Mouse (Mus musculus) heart, embryonic 14.5 days (tissue): ENCODE measurements around the gene Zmynd11. TPM values are rescaled to one million over a fixed set of nuclear protein-coding genes. Genes with fewer than 3 reads are reported as not detected.

ENCODE experiments used
- ATAC-seq: fragments of 200-750 bp; cut with Nextera tagmentation; 2 replicates; pipeline ENCODE4 v1.8.0; 2017; ENCODE audit warnings: low read depth, moderate TSS enrichment; ENCODE audit not compliant: insufficient number of reproducible peaks, insufficient read depth, low FRiP score
- H3K27ac ChIP-seq, 2 experiments: fragments of 200-500 bp in 1 of 2; fragments of 300-500 bp in 1 of 2; sonication (generic) in 1 of 2; replicated peaks in 1 of 2; 2 replicates each; pipeline ENCODE4 v1.5.1; 2012 to 2014; ENCODE audit warnings: low read depth in 2 of 2, low read length in 2 of 2, control low read depth in 1 of 2, mild to moderate bottlenecking in 1 of 2, mixed read lengths in 1 of 2; ENCODE audit not compliant: control insufficient read depth in 1 of 2, insufficient read depth in 1 of 2
- H3K27me3 ChIP-seq: fragments of 300-500 bp; sonication (generic); 2 replicates; pipeline ENCODE4 v1.6.1; 2014; ENCODE audit warnings: mild to moderate bottlenecking, low read length, control low read depth; ENCODE audit not compliant: control insufficient read depth, insufficient read depth
- H3K36me3 ChIP-seq: fragments of 300-500 bp; sonication (generic); 2 replicates; pipeline ENCODE4 v1.6.1; 2014; ENCODE audit warnings: mild to moderate bottlenecking, control low read depth, low read length, mixed read lengths; ENCODE audit not compliant: control insufficient read depth, insufficient read depth
- H3K4me1 ChIP-seq, 2 experiments: fragments of 200-500 bp in 1 of 2; fragments of 300-500 bp in 1 of 2; sonication (generic) in 1 of 2; 2 replicates each; pipeline ENCODE4 v1.6.1; 2012 to 2014; ENCODE audit warnings: low read length in 2 of 2, control low read depth in 1 of 2, mixed read lengths in 1 of 2; ENCODE audit not compliant: control insufficient read depth in 2 of 2, insufficient read depth in 2 of 2
- H3K4me2 ChIP-seq: fragments of 300-500 bp; sonication (generic); 2 replicates; pipeline ENCODE4 v1.6.1; 2014; ENCODE audit warnings: mild to moderate bottlenecking, low read length
- H3K4me3 ChIP-seq, 2 experiments: fragments of 200-500 bp in 1 of 2; fragments of 300-500 bp in 1 of 2; sonication (generic) in 1 of 2; 2 replicates each; pipeline ENCODE4 v1.5.1; 2012 to 2014; ENCODE audit warnings: low read length in 2 of 2, mild to moderate bottlenecking in 2 of 2, control low read depth in 1 of 2, low read depth in 1 of 2, moderate library complexity in 1 of 2; ENCODE audit not compliant: control insufficient read depth in 1 of 2, insufficient read depth in 1 of 2
- H3K9ac ChIP-seq: fragments of 300-500 bp; sonication (generic); 2 replicates; pipeline ENCODE4 v1.6.1; 2014; ENCODE audit warnings: mild to moderate bottlenecking, low read length
- H3K9me3 ChIP-seq: fragments of 300-500 bp; sonication (generic); 2 replicates; pipeline ENCODE4 v1.6.1; 2016; ENCODE audit warnings: low read length, control low read depth; ENCODE audit not compliant: control insufficient read depth
- WGBS: fragments of 180-500 bp; shearing (Covaris S2); extraction: QIAGEN DNeasy Blood & Tissue Kit; methylation state at CpG from one replicate; pipeline ENCODE4 v1.1.7; 2014; 5-methylcytosine and 5-hydroxymethylcytosine counted together
- polyA plus RNA-seq: library from polyadenylated mRNA; unstranded; fragments of >200 nt; fragmentation: Nextera tagmentation; extraction: Ambion mirVana; gene quantifications from 2 replicates; pipeline ENCODE4 v1.2.1, GENCODE M21; 2014

Gene Zmynd11
- polyA plus RNA-seq, result 141 and 148 TPM in 2 replicates

- no peaks in the 10 kb centered on the region for H3K36me3 ChIP-seq
- peaks cover 9 to 53% of the 10 kb centered on the region in 2 experiments for H3K4me1 ChIP-seq
- H3K9me3 ChIP-seq, result no peaks in the 10 kb centered on the region
- H3K4me3 ChIP-seq, result peak within 1 kb of the TSS; percentile 93 to 94
- ATAC-seq, result peak; percentile 62
- H3K27me3 ChIP-seq, result no peaks in the 10 kb centered on the region
- H3K27ac ChIP-seq, result peak within 1 kb of the TSS; percentile 99 to 100
- H3K9ac ChIP-seq, result peak within 1 kb of the TSS; percentile 100
- 1% methylated on average over 85 of the region's 98 CpGs for WGBS
- peak within 1 kb of the TSS; percentile 86 for H3K4me2 ChIP-seq
These were observed at the start of gene Zmynd11 for GRCm38 (mm10) chr13:9764646-9765536. Zmynd11 (minus strand) TSS chr13:9765330.

- Histone ChIP-seq H3K27me3 (no peaks in the 10 kb centered on the region), H3K4me2 (peak overlapping the region; percentile 76), H3K9ac (peak overlapping the region; percentile 66), H3K36me3 (no peaks in the 10 kb centered on the region), H3K4me1 (peaks cover 0 to 5% of the 10 kb centered on the region in 2 experiments; a peak in 1 of 4 replicates), H3K4me3 (peak overlapping the region; percentile 35 to 37), H3K9me3 (no peaks in the 10 kb centered on the region), H3K27ac (no peak overlapping the region)
- ATAC-seq, result no peak
- whole genome bisulfite sequencing, result 9% methylated on average over 12 of the region's 12 CpGs
These were observed 30.9 kb upstream of the Zmynd11 start for GRCm38 (mm10) chr13:9795889-9796631.

- 59% methylated on average over 3 of the region's 3 CpGs for WGBS
- no peak for ATAC-seq
- no peaks in the 10 kb centered on the region for H3K36me3 ChIP-seq
- no peaks in the 10 kb centered on the region for H3K9me3 ChIP-seq
- H3K4me2 ChIP-seq, result no peak overlapping the region
- H3K27me3 ChIP-seq, result no peaks in the 10 kb centered on the region
- no peak overlapping the region for H3K4me3 ChIP-seq
- H3K27ac ChIP-seq, result no peak overlapping the region
- no peak overlapping the region for H3K9ac ChIP-seq
- H3K4me1 ChIP-seq, result no peaks in the 10 kb centered on the region
These were observed 20.9 kb upstream of the Zmynd11 start for GRCm38 (mm10) chr13:9786050-9786449.

- Histone ChIP-seq H3K9me3 (no peaks in the 10 kb centered on the region), H3K36me3 (no peaks in the 10 kb centered on the region), H3K4me2 (no peak overlapping the region), H3K4me3 (no peak overlapping the region), H3K27me3 (no peaks in the 10 kb centered on the region), H3K4me1 (no peaks in the 10 kb centered on the region), H3K27ac (no peak overlapping the region), H3K9ac (no peak overlapping the region)
- 69% methylated on average over 3 of the region's 3 CpGs for WGBS
- ATAC-seq, result no peak
These were observed 18.6 kb upstream of the Zmynd11 start for GRCm38 (mm10) chr13:9783717-9784116.

GRCm38 (mm10) chr13:9775901-9776300 lies 10.8 kb upstream of the Zmynd11 start:
- Histone ChIP-seq H3K9me3 (no peaks in the 10 kb centered on the region), H3K9ac (no peak overlapping the region), H3K4me3 (no peak overlapping the region), H3K4me1 (no peaks in the 10 kb centered on the region), H3K27me3 (no peaks in the 10 kb centered on the region), H3K27ac (no peak overlapping the region), H3K4me2 (no peak overlapping the region), H3K36me3 (no peaks in the 10 kb centered on the region)
- WGBS, result 65% methylated on average over 5 of the region's 5 CpGs
- ATAC-seq, result no peak

GRCm38 (mm10) chr13:9774077-9774476 lies 8.9 kb upstream of the Zmynd11 start:
- ATAC-seq, result no peak
- Histone ChIP-seq H3K9ac (no peak overlapping the region), H3K9me3 (no peaks in the 10 kb centered on the region), H3K4me1 (no peaks in the 10 kb centered on the region), H3K4me2 (no peak overlapping the region), H3K27me3 (no peaks in the 10 kb centered on the region), H3K36me3 (no peaks in the 10 kb centered on the region), H3K27ac (no peak overlapping the region), H3K4me3 (no peak overlapping the region)

GRCm38 (mm10) chr13:9767279-9767678 lies 2.1 kb upstream of the Zmynd11 start:
- 22% methylated on average over 5 of the region's 5 CpGs for WGBS
- ATAC-seq, result no peak
- Histone ChIP-seq H3K9me3 (no peaks in the 10 kb centered on the region), H3K27me3 (no peaks in the 10 kb centered on the region), H3K4me2 (peak overlapping the region; percentile 52), H3K9ac (peak overlapping the region; percentile 10), H3K27ac (peak overlapping the region; percentile 77 to 83), H3K4me3 (no peak overlapping the region; a peak in 1 of 4 replicates), H3K4me1 (peaks cover 7 to 36% of the 10 kb centered on the region in 2 experiments), H3K36me3 (no peaks in the 10 kb centered on the region)
